Mouse (Mus musculus): ENCODE results near the gene Gzma.

Gzma gene

GRCm38 (mm10) chr13:113100879-113101278 lies at the start of gene Gzma:
Gene Gzma (minus strand): TSS chr13:113100981.
- no peak for DNase-seq

DNA sequence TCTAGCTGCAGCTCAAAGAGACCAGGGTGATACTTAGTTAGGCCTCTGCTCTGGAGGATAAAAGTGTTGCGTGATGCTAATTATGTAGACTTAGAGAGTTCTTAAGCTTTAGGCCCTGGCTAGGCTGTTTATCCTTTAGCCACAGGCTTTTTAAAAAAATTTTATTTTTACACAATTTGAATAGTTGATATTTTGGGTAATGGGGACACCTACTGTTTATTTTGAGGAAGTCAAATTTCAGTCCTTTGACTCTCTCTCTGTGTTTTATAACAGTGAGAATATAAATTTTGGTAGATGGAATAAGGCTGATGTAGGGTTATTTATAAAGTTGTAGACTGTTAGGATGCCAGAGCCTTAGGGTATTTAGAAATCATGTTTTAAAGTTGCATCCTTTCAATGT lies 38.8 kb upstream of the Gzma start:
- DNase-seq: no peak

DNA sequence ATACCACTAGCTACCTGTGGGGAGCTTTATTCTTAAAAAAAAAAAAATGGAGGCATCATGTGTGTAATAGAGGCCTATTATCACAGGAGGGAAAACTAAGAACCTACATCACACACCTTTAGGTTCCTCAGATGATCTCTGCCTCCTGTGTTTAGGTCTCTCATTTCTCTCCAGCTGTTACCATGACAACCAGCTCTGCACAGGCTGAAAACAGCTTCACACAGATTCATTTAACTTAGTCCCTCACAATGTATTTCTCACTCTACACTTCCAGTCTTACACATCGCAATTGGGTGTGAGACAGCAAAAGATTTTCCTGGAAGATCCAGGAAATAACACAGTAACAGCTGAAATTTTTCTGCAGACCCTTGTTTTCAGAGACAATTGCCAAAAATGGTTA lies 29.2 kb upstream of the Gzma start:
- DNase-seq: no peak

DNA sequence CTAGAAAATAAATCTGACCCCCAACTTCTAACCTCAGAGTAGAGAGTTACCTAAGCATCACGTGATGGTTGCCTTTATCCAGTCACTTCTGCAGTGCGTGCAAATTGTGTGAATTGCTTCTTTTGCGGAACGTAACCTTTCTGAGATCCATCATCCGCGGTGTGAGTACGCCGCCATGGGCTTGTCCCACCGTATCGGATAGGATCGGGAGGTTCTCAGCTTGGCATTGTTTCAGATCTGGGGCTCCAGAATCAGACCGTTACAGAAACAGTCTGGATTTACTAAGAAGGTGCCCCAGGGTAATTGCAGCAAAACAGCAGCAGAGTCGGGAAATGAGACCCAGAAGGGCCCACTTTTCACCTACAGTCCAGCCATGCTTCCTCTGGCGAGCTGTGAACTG lies 20.5 kb upstream of the Gzma start:
- no peak for DNase-seq

GRCm38 (mm10) chr13:113120324-113121237 lies 19.8 kb upstream of the Gzma start:
- DNase-seq: no peak

- DNase-seq: peak; percentile 11
Measured at GRCm38 (mm10) chr13:113118977-113119376, 18.2 kb upstream of the Gzma start.

GRCm38 (mm10) chr13:113104759-113105158 lies 4.0 kb upstream of the Gzma start:
- DNase-seq: no peak

GRCm38 (mm10) chr13:113101804-113102203 lies 1.0 kb upstream of the Gzma start:
- no peak for DNase-seq

- no peak for DNase-seq
Measured at GRCm38 (mm10) chr13:113098406-113098805, 2.4 kb downstream of the Gzma start.

GRCm38 (mm10) chr13:113097011-113097410 lies 3.8 kb downstream of the Gzma start:
- DNase-seq: no peak

- DNase-seq: no peak
Measured at GRCm38 (mm10) chr13:113094618-113095017, 6.2 kb downstream of the Gzma start.

GRCm38 (mm10) chr13:113090489-113090888 lies 10.3 kb downstream of the Gzma start:
- DNase-seq: no peak

GRCm38 (mm10) chr13:113087226-113088017 lies 13.4 kb downstream of the Gzma start:
- no peak for DNase-seq

GRCm38 (mm10) chr13:113084732-113085131 lies 16.0 kb downstream of the Gzma start:
- no peak for DNase-seq

DNA sequence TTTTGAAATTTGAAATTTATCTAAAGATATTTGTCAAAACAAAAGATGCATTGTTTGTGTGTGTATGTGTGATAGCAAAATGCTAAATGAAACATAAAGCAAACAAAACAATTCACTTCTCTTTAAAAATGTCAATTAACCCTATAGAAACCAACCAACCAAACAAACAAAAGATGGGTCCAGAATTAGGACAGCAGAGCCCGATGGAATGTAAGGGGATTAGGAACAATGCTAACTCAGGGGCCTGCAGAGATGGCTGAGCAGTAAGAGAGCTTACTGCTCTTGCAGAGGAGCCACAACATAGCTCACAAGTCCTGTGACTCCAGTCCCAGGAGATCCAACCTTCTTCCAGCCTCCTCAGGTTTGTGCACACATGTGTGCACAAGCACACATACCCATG lies 18.7 kb downstream of the Gzma start:
- no peak for DNase-seq

DNA sequence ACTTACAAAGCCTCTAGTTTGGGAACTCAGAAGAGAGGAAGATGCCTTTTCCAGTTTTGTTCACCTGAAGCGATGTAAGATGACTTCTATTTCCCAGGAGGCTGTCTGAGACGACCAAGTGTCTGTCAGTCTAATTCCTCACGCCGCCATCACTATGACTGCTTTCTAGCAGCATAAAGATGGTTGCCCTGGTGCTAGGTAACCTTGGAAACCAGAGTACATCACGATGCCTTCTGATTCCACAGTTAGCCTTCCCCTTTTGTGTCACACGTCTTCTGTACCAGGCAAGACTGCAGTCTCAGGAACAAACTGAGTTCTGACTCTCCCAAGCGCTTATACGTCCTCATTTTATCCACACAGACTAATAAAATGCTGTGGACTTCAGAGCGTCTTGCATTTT lies 21.8 kb downstream of the Gzma start:
- no peak for DNase-seq

- no peak for DNase-seq
Measured at GRCm38 (mm10) chr13:113064542-113064941, 36.2 kb downstream of the Gzma start.

GRCm38 (mm10) chr13:113061746-113062145 lies 39.0 kb downstream of the Gzma start:
- DNase-seq: no peak

- no peak for DNase-seq
Measured at GRCm38 (mm10) chr13:113055826-113056225, 45.0 kb downstream of the Gzma start.

DNA sequence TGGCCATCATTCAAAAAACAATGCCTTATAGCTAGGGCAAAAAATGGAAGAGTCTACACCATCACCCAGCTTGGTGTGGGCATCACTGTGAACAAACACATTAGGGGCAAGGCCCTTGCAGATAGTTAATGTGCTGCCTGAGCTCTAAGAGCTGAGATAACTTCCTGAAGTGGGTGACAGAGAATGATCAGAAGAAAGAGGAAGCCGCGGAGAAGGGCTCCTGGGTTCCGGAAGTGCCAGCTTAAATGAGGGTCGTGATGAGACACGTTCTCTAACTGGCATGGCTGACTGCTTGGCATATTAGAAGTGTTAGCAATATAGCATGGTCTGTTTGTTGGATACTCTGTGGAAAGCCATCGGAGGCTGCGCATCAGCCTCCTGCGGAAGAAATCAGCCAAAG lies 46.6 kb downstream of the Gzma start:
- DNase-seq: no peak

DNA sequence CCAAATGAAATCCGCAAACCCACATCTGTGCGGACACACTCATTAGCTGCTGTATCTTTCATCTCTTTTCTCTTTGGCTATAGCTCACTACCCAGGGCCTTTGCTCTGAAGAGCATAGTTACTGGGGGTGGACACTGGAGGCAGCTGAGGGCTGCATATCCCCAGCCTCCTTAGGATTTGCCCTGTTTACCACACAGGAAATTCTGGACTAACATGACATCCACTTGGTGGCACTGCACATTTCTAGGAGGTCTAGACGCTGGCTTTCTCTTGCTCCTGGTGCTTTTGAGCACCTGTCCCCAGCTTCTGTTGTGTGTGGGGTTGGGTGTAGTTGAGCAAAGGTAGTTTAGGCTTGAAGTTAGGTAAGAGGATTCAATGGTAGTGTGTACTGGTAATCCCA lies 53.1 kb downstream of the Gzma start:
- DNase-seq: no peak

DNA sequence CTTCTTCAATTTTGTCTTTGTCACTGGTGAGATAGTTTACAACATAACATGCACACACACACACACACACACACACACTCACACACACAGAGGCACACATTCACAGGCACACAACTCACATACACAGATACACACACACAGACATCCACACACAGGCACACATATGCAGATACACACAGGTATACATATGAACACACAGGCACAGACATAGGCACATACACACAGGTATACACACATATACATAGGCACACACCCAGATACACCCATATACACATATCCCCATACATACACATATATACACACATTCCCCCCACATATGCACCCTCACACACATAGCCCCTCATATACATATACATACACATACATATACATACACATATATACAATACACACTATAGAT lies 53.8 kb downstream of the Gzma start:
- DNase-seq: no peak

DNA sequence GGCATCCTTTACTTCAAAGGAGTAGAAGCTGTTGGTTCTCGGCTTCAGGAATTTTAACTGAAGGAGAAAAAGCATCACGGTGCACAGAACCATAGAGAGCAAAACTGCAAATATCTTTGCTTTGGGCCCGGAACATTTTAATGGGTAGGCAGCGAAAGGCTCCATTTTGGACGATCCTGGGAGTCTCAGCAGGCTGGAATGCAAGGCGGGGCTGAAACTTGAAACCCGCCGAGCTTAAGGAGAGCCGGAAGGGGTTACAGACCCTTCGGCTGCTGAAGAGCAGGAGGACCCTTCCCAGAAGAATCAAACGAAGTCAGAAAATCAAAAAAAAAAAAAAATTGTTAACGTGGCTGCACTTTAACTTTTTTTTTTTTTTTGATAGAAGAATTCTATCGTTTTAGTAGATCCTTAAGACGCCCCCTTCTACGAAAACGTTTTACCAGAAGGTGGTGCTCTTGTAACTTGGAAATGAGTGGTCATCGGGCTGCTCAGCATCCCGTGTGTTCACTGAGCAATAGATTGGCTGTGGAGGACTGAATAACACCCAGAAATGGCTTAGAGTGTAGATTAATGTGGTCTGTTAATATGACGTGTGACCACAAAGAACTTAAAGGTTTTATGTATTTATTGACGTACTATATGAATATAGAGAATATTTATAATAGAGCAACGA lies 54.4 kb downstream of the Gzma start, which contains the start of gene Gpx8:
TSS of gene Gpx8 (minus strand) at position 200 of the 673 bp plus-strand sequence.
- DNase-seq: peak; percentile 75

Measured in lung, postnatal 36 days (tissue).